Comparison of ENCODE assay signal across 21 mouse cellular contexts in genomic region chr5:66718880-66719279, GRCm38 (mm10). TPM values are rescaled to one million over a fixed set of nuclear protein-coding genes. Genes with fewer than 3 reads are reported as not detected.
DNase-seq lines count a peak whose midpoint lies in the region; ATAC-seq and TF ChIP-seq lines count a peak whose summit lies in the region.
"Had no signal": no experiment of that assay in that cellular context is flagged by ENCODE, and none has a peak within 500 bp of the region (broad histone marks: within the 10 kb centered on the region; RNA-seq: fewer than 3 reads in every experiment).

No protein-coding gene starts in this region.

- no peak overlapping the region for H3K4me2 ChIP-seq in heart, embryonic 11.5 days
- no peak overlapping the region for H3K4me2 ChIP-seq in CH12.LX (ENCODE audit: insufficient read depth, low read depth, poor library complexity, severe bottlenecking)
- H3K4me2 ChIP-seq: embryonic facial prominence, embryonic 13.5 days; embryonic facial prominence, embryonic 15.5 days; forebrain, embryonic 13.5 days had no signal

- H3K9me3 ChIP-seq in heart, embryonic 10.5 days: no peaks in the 10 kb centered on the region
- H3K9me3 ChIP-seq in heart, embryonic 11.5 days (replicated peaks; ENCODE audit: control insufficient read depth, low read length): no peaks in the 10 kb centered on the region
- H3K9me3 ChIP-seq in CH12.LX (replicated peaks; ENCODE audit: low read length): no peaks in the 10 kb centered on the region
- H3K9me3 ChIP-seq in ES-E14 (ENCODE audit: control insufficient read depth, insufficient read depth, low read depth, low read length): no peaks in the 10 kb centered on the region
- H3K9me3 ChIP-seq: embryonic facial prominence, embryonic 13.5 days; embryonic facial prominence, embryonic 15.5 days; forebrain, embryonic 13.5 days had no signal

- H3K9ac ChIP-seq in heart, embryonic 11.5 days (ENCODE audit: low read depth, low read length): no peak overlapping the region
- no peak overlapping the region for H3K9ac ChIP-seq in CH12.LX (ENCODE audit: insufficient read depth, low read depth)
- no peak overlapping the region for H3K9ac ChIP-seq in ES-E14 (ENCODE audit: insufficient read depth, low read depth, low read length, poor library complexity, severe bottlenecking)
- H3K9ac ChIP-seq: embryonic facial prominence, embryonic 13.5 days; embryonic facial prominence, embryonic 15.5 days; forebrain, embryonic 13.5 days had no signal

- intact Hi-C loops in left cerebral cortex, postnatal 10 days (cut with DNase I): no loop called here
- intact Hi-C loops in left cerebral cortex, postnatal 36 days (cut with DNase I): no loop called here

- in situ Hi-C loops in CH12.LX (cut with MboI; ENCODE audit: low pct_ligation_motif_present, low pct_unique_long_range_greater_than_20kb, low sequenced_read_pairs) (loop anchor here (25.0 kb wide), 1 partner anchor 493 kb away; no protein-coding TSS in a partner anchor), ES-E14 (cut with MboI; ENCODE audit: low sequenced_read_pairs in 2 of 2, unreplicated experiment in 2 of 2) (no loop called here)

- WGBS in heart, embryonic 10.5 days: 67% methylated on average over 7 of the region's 7 CpGs
- 67% methylated on average over 7 of the region's 7 CpGs for WGBS in heart, embryonic 11.5 days (ENCODE audit: insufficient replicate concordance)

- peaks cover 84% of the 10 kb centered on the region for H3K27me3 ChIP-seq in heart, embryonic 10.5 days (ENCODE audit: insufficient read depth, poor library complexity, severe bottlenecking)
- H3K27me3 ChIP-seq in heart, embryonic 11.5 days (ENCODE audit: control insufficient read depth, insufficient read depth, low read length): peaks cover 72% of the 10 kb centered on the region
- no peaks in the 10 kb centered on the region for H3K27me3 ChIP-seq in CH12.LX (replicated peaks)
- H3K27me3 ChIP-seq: embryonic facial prominence, embryonic 13.5 days; embryonic facial prominence, embryonic 15.5 days; forebrain, embryonic 13.5 days had no signal

- dilution Hi-C loops in CH12.LX (cut with MboI; ENCODE audit: extremely low pct_ligation_motif_present, extremely low pct_unique_long_range_greater_than_20kb, low sequenced_read_pairs): no loop called here

- ATAC-seq in heart, embryonic 11.5 days (replicated peaks; ENCODE audit: insufficient number of reproducible peaks, low FRiP score, low TSS enrichment): no peak
- ATAC-seq: forebrain, embryonic 13.5 days; forebrain, embryonic 16.5 days had no signal

- no peak for TF ChIP-seq EP300 in CH12.LX (IDR thresholded peaks at IDR 0.05; ENCODE audit: low read length)

- H3K36me3 ChIP-seq in heart, embryonic 10.5 days: no peaks in the 10 kb centered on the region
- H3K36me3 ChIP-seq in heart, embryonic 11.5 days (ENCODE audit: control insufficient read depth, insufficient read depth, low read length): no peaks in the 10 kb centered on the region
- no peaks in the 10 kb centered on the region for H3K36me3 ChIP-seq in CH12.LX (replicated peaks in 1 of 2; ENCODE audit: control insufficient read depth in 1 of 2, insufficient read depth in 1 of 2, low read length in 1 of 2)
- no peaks in the 10 kb centered on the region for H3K36me3 ChIP-seq in ES-E14 (ENCODE audit: control insufficient read depth, insufficient read depth, low read length, poor library complexity, severe bottlenecking)
- H3K36me3 ChIP-seq: embryonic facial prominence, embryonic 13.5 days; embryonic facial prominence, embryonic 15.5 days had no signal

- TF ChIP-seq POLR2A in CH12.LX (IDR thresholded peaks at IDR 0.05; ENCODE audit: low read depth, low read length): no peak

- peaks cover 25% of the 10 kb centered on the region for H3K4me1 ChIP-seq in heart, embryonic 10.5 days
- H3K4me1 ChIP-seq in heart, embryonic 11.5 days (ENCODE audit: control insufficient read depth, insufficient read depth, low read length): peaks cover 13% of the 10 kb centered on the region; the same call in 1 of the 2 replicates
- no peaks in the 10 kb centered on the region for H3K4me1 ChIP-seq in CH12.LX (ENCODE audit: control insufficient read depth in 1 of 2, insufficient read depth in 2 of 2)
- peaks cover 1 to 2% of the 10 kb centered on the region in 2 experiments; a peak in 1 of 4 replicates for H3K4me1 ChIP-seq in ES-E14 (ENCODE audit: control insufficient read depth in 2 of 2, insufficient read depth in 2 of 2, low read length in 2 of 2, poor library complexity in 1 of 2)

- TF ChIP-seq CTCF in CH12.LX (conservative IDR thresholded peaks at IDR 0.05 in 1 of 2, IDR thresholded peaks at IDR 0.05 in 1 of 2; ENCODE audit: low read depth in 2 of 2, low read length in 2 of 2): no peak

- H3K4me3 ChIP-seq in heart, embryonic 10.5 days: no peak overlapping the region
- H3K4me3 ChIP-seq in heart, embryonic 11.5 days (ENCODE audit: low read depth, low read length): no peak overlapping the region
- H3K4me3 ChIP-seq in CH12.LX (replicated peaks in 1 of 3; ENCODE audit: low read depth in 2 of 3, low read length in 2 of 3, poor library complexity in 1 of 3) (no peak overlapping the region), ES-E14 (ENCODE audit: insufficient read depth in 1 of 2, low read depth in 1 of 2, low read length in 2 of 2, poor library complexity in 1 of 2, severe bottlenecking in 1 of 2) (no peak overlapping the region)
- H3K4me3 ChIP-seq: embryonic facial prominence, embryonic 13.5 days; embryonic facial prominence, embryonic 15.5 days; erythroblast, embryonic 14.5 days; forebrain, embryonic 13.5 days had no signal

- no peaks in the 10 kb centered on the region for H3K79me2 ChIP-seq in CH12.LX (replicated peaks; ENCODE audit: control insufficient read depth, extremely low read depth, insufficient read depth, poor library complexity, severe bottlenecking)

- no peak for TF ChIP-seq RAD21 in CH12.LX (IDR thresholded peaks at IDR 0.05; ENCODE audit: low read depth, low read length)

- H3K27ac ChIP-seq in heart, embryonic 10.5 days: no peak overlapping the region
- no peak overlapping the region for H3K27ac ChIP-seq in heart, embryonic 11.5 days (ENCODE audit: low read depth, low read length)
- H3K27ac ChIP-seq in CH12.LX (ENCODE audit: insufficient read depth, low read depth) (no peak overlapping the region), ES-E14 (ENCODE audit: insufficient read depth, low read depth, low read length, poor library complexity, severe bottlenecking) (no peak overlapping the region)
- H3K27ac ChIP-seq: embryonic facial prominence, embryonic 15.5 days; forebrain, embryonic 13.5 days had no signal

- DNase-seq in heart, embryonic 10.5 days (ENCODE audit: low spot score): peak; percentile 71
- DNase-seq in CH12.LX (ENCODE audit: extremely low read depth) (no peak), ES-E14 (ENCODE audit: low read depth, low spot score) (no peak)
- no peak for DNase-seq in left cerebral cortex, postnatal 10 days (ENCODE audit: extremely low spot score in 1 of 2, low spot score in 2 of 2)
- DNase-seq in left cerebral cortex, postnatal 36 days (ENCODE audit: low spot score in 2 of 2): no peak
- DNase-seq: adrenal gland, adult 2 months; adrenal gland, postnatal 10 days; adrenal gland, postnatal 25 days; cerebellum, adult 11 months; cerebellum, adult 18-20 months; cerebellum, adult 8-10 months; cerebellum, postnatal 10 days; cerebellum, postnatal 25 days had no signal

TF ChIP-seq in CH12.LX, 34 proteins besides CTCF, POLR2A, EP300 and RAD21:
- TF ChIP-seq MEF2A (IDR thresholded peaks at IDR 0.05; ENCODE audit: borderline replicate concordance, low read depth, low read length) (no peak), MAFK (IDR thresholded peaks at IDR 0.05; ENCODE audit: insufficient replicate concordance, low read length) (peak; percentile 71; the same call in 1 of the 2 replicates)

TF ChIP-seq in ES-E14, 5 proteins besides CTCF, POLR2A, EP300 and RAD21:
- peak; percentile 59; the same call in 1 of the 2 replicates for TF ChIP-seq MAFK (IDR thresholded peaks at IDR 0.05; ENCODE audit: insufficient read depth, low read depth, low read length)
- TF ChIP-seq ZNF384 (IDR thresholded peaks at IDR 0.05; ENCODE audit: low read depth, low read length): no peak
TF ChIP-seq in ES-E14: peak in this region for 1.

RNA-seq across cellular contexts. Expression of gene Limch1, which starts 26.7 kb away (rescaled TPM):
- polyA plus RNA-seq in heart, embryonic 10.5 days (2016; fragmentation: Nextera tagmentation; extraction: Ambion mirVana): 20.8 and 30.1 TPM in 2 replicates
- polyA plus RNA-seq in heart, embryonic 11.5 days (2014; fragmentation: Nextera tagmentation; extraction: Ambion mirVana): 28.2 and 32.8 TPM in 2 replicates
- total RNA-seq in CH12.LX (2012; rRNA removed): not detected in 2 replicates
- 0.05 and 0.27 TPM in 2 replicates for total RNA-seq in CH12.LX (2014; rRNA removed)
- polyA plus RNA-seq in CH12.LX (2012; ENCODE audit: insufficient read length, low read depth): 0.08 TPM in 1 of 2 replicates, not detected in the other
- total RNA-seq in ES-E14 (2012; rRNA removed): 7.5 and 7.6 TPM in 2 replicates
- 100 to 1,000 TPM; 114 TPM for total RNA-seq in left cerebral cortex, postnatal 10 days (2021)
- 100 to 1,000 TPM; 100 to 131 TPM for total RNA-seq in left cerebral cortex, postnatal 36 days (2021)
- total RNA-seq: MEL had no signal
- polyA plus RNA-seq: C2C12; erythroblast, embryonic 14.5 days had no signal

RNA-seq across cellular contexts. Expression of gene Uchl1, which starts 43.0 kb away (rescaled TPM):
- 93.3 and 116 TPM in 2 replicates for polyA plus RNA-seq in heart, embryonic 10.5 days (2016; fragmentation: Nextera tagmentation; extraction: Ambion mirVana)
- 128 and 136 TPM in 2 replicates for polyA plus RNA-seq in heart, embryonic 11.5 days (2014; fragmentation: Nextera tagmentation; extraction: Ambion mirVana)
- total RNA-seq in CH12.LX (2012; rRNA removed) (not detected in 2 replicates), CH12.LX (2014; rRNA removed) (not detected in 2 replicates), ES-E14 (2012; rRNA removed) (190 and 263 TPM in 2 replicates)
- not detected in 2 replicates for polyA plus RNA-seq in CH12.LX (2012; ENCODE audit: insufficient read length, low read depth)
- 1,000 to 10,000 TPM; 1,225 to 1,317 TPM for total RNA-seq in left cerebral cortex, postnatal 10 days (2021)
- total RNA-seq in left cerebral cortex, postnatal 36 days (2021): 100 to 1,000 TPM; 889 to 972 TPM
- total RNA-seq: MEL had no signal
- polyA plus RNA-seq: erythroblast, embryonic 14.5 days had no signal

Comparison
In these comparisons a context has a peak if more than half of its experiments do, and no peak if none do; other contexts are left out.
1. RNA of gene Limch1, which starts 26.7 kb away (total RNA-seq): 100 to 131 TPM in left cerebral cortex, postnatal 36 days and 114 TPM in left cerebral cortex, postnatal 10 days; 7.5 to 7.6 TPM in ES-E14 and 0.05 to 0.27 TPM in CH12.LX; every median in the first group is over 10 times any median in the second.
2. RNA of gene Uchl1, which starts 43.0 kb away (total RNA-seq): 1,225 to 1,317 TPM in left cerebral cortex, postnatal 10 days, 889 to 972 TPM in left cerebral cortex, postnatal 36 days and 190 to 263 TPM in ES-E14; not detected in CH12.LX; every median in the first group is over 100 times any median in the second.